Mouse (Mus musculus): ENCODE measurements around the gene Mapt. TPM values are rescaled to one million over a fixed set of nuclear protein-coding genes. Genes with fewer than 3 reads are reported as not detected.

Mapt gene
- 100 to 1,000 TPM; 312 to 318 TPM for total RNA-seq (2021)
- long read RNA-seq, experiment 1, full-length matches to known transcripts = 43 of 121 reads
- long read RNA-seq, experiment 1, partial matches to known transcripts = 41 of 121 reads
- long read RNA-seq, experiment 1, other reads (novel, unspliced or antisense) = 37 of 121 reads
- long read RNA-seq, experiment 2, full-length matches to known transcripts = 65 of 173 reads
- long read RNA-seq, experiment 2, partial matches to known transcripts = 52 of 173 reads
- long read RNA-seq, experiment 2, other reads (novel, unspliced or antisense) = 56 of 173 reads

DNA sequence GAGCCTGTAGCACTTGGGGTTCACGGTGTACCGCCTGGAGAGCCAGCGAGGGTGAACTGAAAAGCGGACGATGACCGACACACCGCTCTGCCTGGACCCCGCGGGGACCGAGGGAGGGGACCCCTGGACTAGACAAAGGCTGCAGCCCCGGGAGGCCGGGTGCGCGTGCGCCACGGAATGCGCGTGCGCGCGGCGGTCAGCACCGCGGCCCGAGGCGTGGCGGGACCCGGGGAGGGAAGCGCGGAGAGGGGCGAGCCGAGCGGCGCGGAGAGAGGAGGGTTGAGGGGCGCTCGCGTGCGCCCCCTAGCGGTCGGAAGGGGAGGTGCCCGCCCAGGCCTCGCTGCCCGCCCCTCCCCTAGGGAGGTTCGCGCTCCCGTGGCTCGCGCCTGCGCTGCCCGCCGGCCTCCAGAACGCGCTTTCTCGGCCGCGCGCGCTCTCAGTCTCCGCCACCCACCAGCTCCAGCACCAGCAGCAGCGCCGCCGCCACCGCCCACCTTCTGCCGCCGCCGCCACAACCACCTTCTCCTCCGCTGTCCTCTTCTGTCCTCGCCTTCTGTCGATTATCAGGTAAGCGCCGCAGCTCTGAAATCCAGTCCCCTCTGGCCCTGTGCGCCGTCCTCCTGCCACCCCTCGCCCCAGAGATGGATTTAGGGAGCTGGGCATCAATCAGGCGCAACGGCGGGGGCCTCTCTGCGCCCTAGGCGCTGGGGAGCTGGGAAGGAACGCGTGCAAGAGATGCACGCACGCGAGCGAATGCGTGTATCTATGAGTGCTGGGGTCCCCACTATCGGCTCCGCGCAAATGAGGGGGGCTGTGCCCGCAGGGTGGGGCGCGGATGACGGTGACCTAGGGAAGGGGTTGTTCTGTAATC is at the start of gene Mapt:
Gene Mapt, plus strand, starts transcription at position 350 of the 871 bp plus-strand sequence.
- DNase-seq (ENCODE audit: low spot score in 2 of 2) = peak; percentile 92 to 94
- peak within 1 kb of the TSS; percentile 99 for H3K27ac ChIP-seq
- H3K4me3 ChIP-seq = peak within 1 kb of the TSS; percentile 92
- TF ChIP-seq CTCF (conservative IDR thresholded peaks at IDR 0.05) = peak; percentile 97

GRCm38 (mm10) chr11:104182141-104182540 is 49.0 kb upstream of the Mapt start:
- Histone ChIP-seq H3K27ac (no peak overlapping the region), H3K4me3 (no peak overlapping the region)
- no peak for TF ChIP-seq CTCF (conservative IDR thresholded peaks at IDR 0.05)
- DNase-seq (ENCODE audit: low spot score in 2 of 2) = no peak

- DNase-seq (ENCODE audit: low spot score in 2 of 2) = no peak
- no peak for TF ChIP-seq CTCF (conservative IDR thresholded peaks at IDR 0.05)
- no peak within 1 kb of the TSS for H3K4me3 ChIP-seq
- H3K27ac ChIP-seq = no peak within 1 kb of the TSS
Measured at GRCm38 (mm10) chr11:104186135-104186836, 44.9 kb upstream of the Mapt start, which contains the start of gene Sppl2c. TSS of gene Sppl2c (plus strand) at chr11:104186327.

GRCm38 (mm10) chr11:104186837-104187150 is 44.4 kb upstream of the Mapt start:
- no peak overlapping the region for H3K27ac ChIP-seq
- H3K4me3 ChIP-seq = no peak overlapping the region
- TF ChIP-seq CTCF (conservative IDR thresholded peaks at IDR 0.05) = no peak
- no peak for DNase-seq (ENCODE audit: low spot score in 2 of 2)

- H3K27ac ChIP-seq = no peak overlapping the region
- DNase-seq (ENCODE audit: low spot score in 2 of 2) = no peak
- no peak overlapping the region for H3K4me3 ChIP-seq
- no peak for TF ChIP-seq CTCF (conservative IDR thresholded peaks at IDR 0.05)
Measured at GRCm38 (mm10) chr11:104187766-104188165, 43.4 kb upstream of the Mapt start.

- TF ChIP-seq CTCF (conservative IDR thresholded peaks at IDR 0.05) = no peak
- H3K27ac ChIP-seq = no peak overlapping the region
- DNase-seq (ENCODE audit: low spot score in 2 of 2) = no peak
- H3K4me3 ChIP-seq = no peak overlapping the region
Measured at GRCm38 (mm10) chr11:104190008-104190407, 41.2 kb upstream of the Mapt start.

- DNase-seq (ENCODE audit: low spot score in 2 of 2) = no peak
- Histone ChIP-seq H3K27ac (no peak overlapping the region), H3K4me3 (no peak overlapping the region)
- no peak for TF ChIP-seq CTCF (conservative IDR thresholded peaks at IDR 0.05)
Measured at GRCm38 (mm10) chr11:104195382-104195781, 35.8 kb upstream of the Mapt start.

GRCm38 (mm10) chr11:104195791-104196190 is 35.4 kb upstream of the Mapt start:
- TF ChIP-seq CTCF (conservative IDR thresholded peaks at IDR 0.05) = peak; percentile 96
- Histone ChIP-seq H3K27ac (no peak overlapping the region), H3K4me3 (no peak overlapping the region)
- DNase-seq (ENCODE audit: low spot score in 2 of 2) = peak; percentile 89 to 95

GRCm38 (mm10) chr11:104197861-104198260 is 33.3 kb upstream of the Mapt start:
- TF ChIP-seq CTCF (conservative IDR thresholded peaks at IDR 0.05) = no peak
- no peak for DNase-seq (ENCODE audit: low spot score in 2 of 2)
- Histone ChIP-seq H3K27ac (no peak overlapping the region), H3K4me3 (no peak overlapping the region)

GRCm38 (mm10) chr11:104203271-104203670 is 27.9 kb upstream of the Mapt start:
- no peak overlapping the region for H3K27ac ChIP-seq
- no peak for TF ChIP-seq CTCF (conservative IDR thresholded peaks at IDR 0.05)
- H3K4me3 ChIP-seq = no peak overlapping the region
- DNase-seq (ENCODE audit: low spot score in 2 of 2) = no peak

GRCm38 (mm10) chr11:104206573-104206972 is 24.6 kb upstream of the Mapt start:
- no peak for TF ChIP-seq CTCF (conservative IDR thresholded peaks at IDR 0.05)

GRCm38 (mm10) chr11:104209041-104209440 is 22.1 kb upstream of the Mapt start:
- no peak overlapping the region for H3K27ac ChIP-seq
- H3K4me3 ChIP-seq = no peak overlapping the region
- no peak for TF ChIP-seq CTCF (conservative IDR thresholded peaks at IDR 0.05)
- DNase-seq (ENCODE audit: low spot score in 2 of 2) = no peak

More at GRCm38 (mm10) chr11:104206573-104206972, 24.6 kb upstream of the Mapt start:
- DNase-seq (ENCODE audit: low spot score in 2 of 2) = no peak
- H3K27ac ChIP-seq = 0 out of 2 replicates have a peak overlapping the region, but pooled peaks have one; percentile 32
- H3K4me3 ChIP-seq = no peak overlapping the region

- Histone ChIP-seq H3K4me3 (no peak overlapping the region), H3K27ac (peak overlapping the region; percentile 39)
- DNase-seq (ENCODE audit: low spot score in 2 of 2) = no peak
- TF ChIP-seq CTCF (conservative IDR thresholded peaks at IDR 0.05) = peak; percentile 18; the same call in 1 of the 2 replicates
Measured at GRCm38 (mm10) chr11:104211251-104211650, 19.9 kb upstream of the Mapt start.
